Mouse (Mus musculus) embryonic stem cell, embryonic (primary cell): ENCODE measurements around the gene Oaz2.

Experiments used
- CTCF ChIA-PET, 4 experiments: fragments of 300-600 bp in 2 of 4; fragments of 350-600 bp in 2 of 4; sonication (Branson Sonifier 250); formaldehyde crosslinking; loops; one replicate each; lab custom pipeline; 2022; ENCODE audit warnings: inconsistent platforms in 2 of 4; lab: Charles Lee
- POLR2A ChIA-PET, 4 experiments: fragments of 300-600 bp in 2 of 4; fragments of 350-600 bp in 2 of 4; sonication (Branson Sonifier 250); formaldehyde crosslinking; loops; one replicate each; lab custom pipeline; 2022; ENCODE audit warnings: antibody characterized with exemption in 4 of 4, inconsistent platforms in 1 of 4; lab: Charles Lee

Oaz2 gene

DNA sequence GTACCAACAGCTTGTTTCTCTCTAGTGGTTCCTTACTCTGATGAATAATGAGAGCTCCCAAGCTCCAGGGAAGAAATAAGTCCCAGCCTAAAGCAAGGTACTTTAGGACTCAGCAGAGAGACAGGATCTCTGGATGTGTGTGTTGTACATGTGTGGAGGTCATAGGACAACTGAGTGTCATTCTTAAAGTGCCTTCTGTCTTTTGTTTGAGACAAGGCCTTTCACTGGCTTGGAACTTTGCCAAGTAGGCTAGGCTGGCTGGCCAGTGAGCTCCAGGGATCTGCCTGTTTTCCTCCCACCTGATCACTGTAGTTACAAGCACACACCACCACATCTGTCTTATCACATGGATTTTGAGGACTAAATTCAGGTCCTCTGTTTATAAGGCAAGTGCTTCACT lies 28.5 kb downstream of the Oaz2 start:
- POLR2A ChIA-PET: interaction anchor here (0.5 to 1.5 kb wide), 10 partner anchors 16 to 579 kb away, joined by 3 to 6 read pairs (median 4); no protein-coding TSS in a partner anchor
- CTCF ChIA-PET: interaction anchor here (0.5 to 1.7 kb wide), 11 partner anchors 8 to 133 kb away, joined by 3 to 9 read pairs (median 4); no protein-coding TSS in a partner anchor

DNA sequence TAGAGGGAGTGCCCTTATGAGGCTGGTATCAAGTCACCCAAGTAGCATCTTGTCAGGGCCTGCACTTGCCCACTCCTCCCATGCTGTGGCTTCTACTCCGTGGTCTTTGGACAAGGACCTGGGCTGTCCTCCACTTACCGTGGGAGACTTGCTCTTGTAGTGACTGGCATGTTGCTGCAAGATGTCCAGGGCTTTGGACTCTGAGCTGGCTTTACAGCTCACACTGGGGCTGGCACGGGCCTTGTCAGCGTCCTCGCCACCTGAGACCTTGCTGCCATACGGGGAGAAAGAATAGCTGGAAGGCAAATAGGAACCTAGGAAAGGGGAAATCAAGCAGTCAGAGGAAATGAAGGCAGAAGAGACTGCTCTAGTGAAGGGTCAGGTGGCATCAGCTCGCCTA lies 29.6 kb downstream of the Oaz2 start:
- ChIA-PET POLR2A (interaction anchor here in 2 of 4 experiments (0.5 to 1.5 kb wide), 4 partner anchors 17 to 92 kb away, joined by 3 to 6 read pairs (median 4); no protein-coding TSS in a partner anchor), CTCF (interaction anchor here in 2 of 4 experiments (0.5 to 1.3 kb wide), 3 partner anchors 21 to 99 kb away, joined by 3 to 9 read pairs (median 3); no protein-coding TSS in a partner anchor)

DNA sequence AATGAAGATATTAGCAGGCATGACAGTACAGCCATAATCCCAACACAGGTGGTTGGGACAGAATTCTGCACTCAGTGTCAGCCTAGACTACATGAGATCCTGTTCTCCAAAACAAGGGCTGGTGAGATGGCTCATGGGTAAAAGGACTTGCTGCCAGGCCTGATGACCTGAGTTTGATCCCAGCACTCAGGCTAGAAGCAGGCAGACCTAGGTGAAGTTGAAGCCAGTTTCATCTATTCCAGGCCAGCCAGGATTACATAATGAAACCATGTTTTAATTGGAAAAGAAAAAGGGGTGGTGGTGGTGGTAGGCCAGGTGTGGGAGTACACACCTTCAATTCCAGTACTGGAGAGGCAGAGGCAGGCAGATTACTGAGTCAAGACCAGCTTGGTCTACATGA lies 30.2 kb downstream of the Oaz2 start:
- ChIA-PET CTCF (interaction anchor here in 1 of 4 experiments (1.3 kb wide), 1 partner anchor 99 kb away, joined by 9 read pairs; no protein-coding TSS in a partner anchor), POLR2A (no interaction called here)

DNA sequence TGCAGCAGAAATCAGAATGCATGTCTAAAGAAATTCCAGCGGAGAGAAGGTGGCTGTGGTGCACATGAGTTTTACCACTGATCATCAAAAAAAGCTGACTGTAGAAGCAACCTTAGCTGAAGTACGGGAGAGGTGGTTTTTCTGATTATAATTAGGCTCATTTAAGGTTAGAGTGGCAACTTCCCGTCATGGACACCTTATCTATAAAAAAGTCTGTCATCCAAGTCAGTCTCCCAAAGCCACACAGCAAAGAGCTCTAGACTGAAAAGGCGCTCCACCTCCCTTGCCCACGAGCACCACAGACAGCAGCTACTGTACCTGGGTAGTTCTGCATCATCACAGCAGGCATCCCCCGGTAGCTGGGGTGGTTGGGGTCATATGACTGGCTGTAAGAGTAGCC lies 32.7 kb downstream of the Oaz2 start:
- ChIA-PET CTCF (interaction anchor here in 2 of 4 experiments (1.1 to 2.3 kb wide), 4 partner anchors 95 to 1238 kb away, joined by 3 to 10 read pairs (median 4); no protein-coding TSS in a partner anchor), POLR2A (interaction anchor here in 3 of 4 experiments (0.6 to 2.0 kb wide), 13 partner anchors 9 to 208 kb away, joined by 3 to 6 read pairs (median 4); partner anchors contain the start of genes Csnk1g1 (in 1 of the 3) and Trip4 (in 1 of the 3))

- POLR2A ChIA-PET: interaction anchor here in 2 of 4 experiments (0.8 to 2.5 kb wide), 6 partner anchors 9 to 65 kb away, joined by 3 to 13 read pairs (median 4); no protein-coding TSS in a partner anchor
- CTCF ChIA-PET: no interaction called here
Observed at GRCm38 (mm10) chr9:65702286-65702685, 34.5 kb downstream of the Oaz2 start.

DNA sequence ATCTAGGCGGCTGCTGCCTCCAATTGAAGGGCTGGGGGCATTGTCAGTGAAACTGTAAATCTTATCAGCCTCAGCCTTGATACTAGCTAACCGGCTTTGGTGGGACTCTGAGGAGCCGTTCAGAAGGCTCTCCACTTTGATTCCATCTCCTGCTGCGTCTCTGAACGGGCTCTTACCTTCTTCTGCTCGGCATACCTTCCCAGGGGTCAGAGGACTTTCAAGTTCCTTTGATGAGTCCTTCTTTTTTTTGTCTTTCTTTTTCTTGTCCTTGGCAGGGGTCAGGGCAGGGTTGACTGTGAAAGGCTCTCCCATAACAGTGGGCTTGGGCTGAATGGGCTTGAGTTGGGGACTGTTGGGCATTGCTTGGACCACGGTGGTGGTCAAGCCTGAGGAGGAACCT lies 35.4 kb downstream of the Oaz2 start:
- POLR2A ChIA-PET: interaction anchor here in 3 of 4 experiments (0.5 to 2.5 kb wide), 22 partner anchors 8 to 182 kb away, joined by 3 to 19 read pairs (median 4); no protein-coding TSS in a partner anchor
- CTCF ChIA-PET: interaction anchor here (0.7 to 2.8 kb wide), 9 partner anchors 7 to 105 kb away, joined by 3 to 9 read pairs (median 4); partner anchors contain the start of gene Oaz2 (in 1 of the 4)

GRCm38 (mm10) chr9:65703926-65704595 lies 36.3 kb downstream of the Oaz2 start:
- CTCF ChIA-PET: interaction anchor here (0.7 to 2.8 kb wide), 13 partner anchors 8 to 385 kb away, joined by 3 to 9 read pairs (median 4); partner anchors contain the start of gene Oaz2 (in 1 of the 4)
- POLR2A ChIA-PET: interaction anchor here (0.6 to 2.5 kb wide), 27 partner anchors 10 to 181 kb away, joined by 3 to 19 read pairs (median 4); no protein-coding TSS in a partner anchor

DNA sequence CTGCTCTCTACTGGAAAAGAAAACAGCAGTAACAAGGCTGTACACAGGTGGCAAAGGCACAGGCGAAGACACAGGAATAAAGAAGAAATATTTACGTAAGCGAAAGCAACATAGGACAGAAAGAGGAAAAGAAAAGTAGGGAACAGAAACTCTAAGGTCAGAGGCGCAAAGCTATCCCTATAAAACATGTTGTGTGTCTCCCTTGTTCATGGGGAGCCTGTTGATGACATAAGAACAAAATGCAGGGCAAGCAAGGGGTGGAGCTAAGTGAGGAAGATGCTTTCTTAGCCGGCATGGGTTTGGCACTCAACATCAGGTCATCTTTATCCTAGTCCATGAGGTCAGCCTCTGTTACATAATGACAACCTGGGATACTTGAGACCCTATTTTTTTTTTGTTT lies 50.4 kb downstream of the Oaz2 start:
- ChIA-PET CTCF (interaction anchor here in 1 of 4 experiments (0.8 kb wide), 1 partner anchor 113 kb away, joined by 3 read pairs; no protein-coding TSS in a partner anchor), POLR2A (interaction anchor here in 1 of 4 experiments (0.6 to 1.7 kb wide), 6 partner anchors 9 to 55 kb away, joined by 3 to 4 read pairs (median 3); no protein-coding TSS in a partner anchor)

- ChIA-PET POLR2A (interaction anchor here (0.6 to 1.5 kb wide), 7 partner anchors 8 to 910 kb away, joined by 3 to 4 read pairs (median 3); no protein-coding TSS in a partner anchor), CTCF (interaction anchor here in 2 of 4 experiments (1.0 to 1.7 kb wide), 2 partner anchors 57 to 122 kb away, joined by 3 to 4 read pairs; no protein-coding TSS in a partner anchor)
Observed at GRCm38 (mm10) chr9:65721161-65721566, 53.4 kb downstream of the Oaz2 start.

DNA sequence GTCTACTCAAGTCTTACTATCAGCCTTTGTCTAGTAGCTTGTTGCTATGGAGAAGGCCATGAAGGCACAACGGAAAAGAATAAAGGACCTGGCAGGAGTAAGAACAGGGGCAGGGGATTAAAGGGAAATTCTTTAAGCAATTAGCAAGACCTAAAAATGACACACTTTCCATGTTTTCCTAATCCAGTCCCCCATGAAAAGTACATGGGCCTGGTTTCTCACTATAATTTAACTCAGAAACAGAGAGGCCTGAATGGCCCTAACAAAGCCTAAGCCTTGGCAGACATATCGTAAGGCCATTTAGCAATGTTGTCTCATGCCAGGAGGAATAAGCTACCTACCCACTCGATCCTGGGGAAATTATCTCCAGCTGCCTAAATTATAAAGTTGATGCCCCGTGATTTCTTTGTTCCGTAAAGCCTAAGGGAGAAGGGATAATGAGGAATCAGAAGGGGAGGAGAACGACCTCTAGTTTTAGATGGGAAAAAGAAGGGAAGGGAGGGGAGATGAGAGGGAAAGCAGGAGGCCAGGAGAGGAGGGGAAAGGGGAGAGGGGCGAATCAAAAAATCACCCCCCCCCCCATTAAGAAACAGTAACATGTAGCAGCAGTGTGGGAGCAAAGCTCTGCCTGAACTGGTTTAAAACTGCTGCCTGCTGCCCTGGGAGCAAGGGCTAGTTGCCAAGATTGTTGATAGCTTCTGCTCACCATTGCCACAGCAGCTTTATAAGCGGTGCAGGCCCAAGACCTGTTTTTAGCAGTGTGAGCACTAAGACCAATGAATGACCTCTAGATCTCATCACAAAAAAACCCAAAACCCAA lies 56.9 kb downstream of the Oaz2 start:
- ChIA-PET POLR2A (interaction anchor here in 3 of 4 experiments (0.5 to 2.6 kb wide), 19 partner anchors 9 to 308 kb away, joined by 3 to 9 read pairs (median 4); no protein-coding TSS in a partner anchor), CTCF (interaction anchor here in 3 of 4 experiments (0.6 to 1.5 kb wide), 3 partner anchors 27 to 391 kb away, joined by 3 to 4 read pairs (median 3); no protein-coding TSS in a partner anchor)

- POLR2A ChIA-PET: interaction anchor here in 3 of 4 experiments (0.5 to 2.6 kb wide), 19 partner anchors 8 to 1320 kb away, joined by 3 to 9 read pairs (median 4); partner anchors contain the start of gene Mtfmt (in 1 of the 3)
- CTCF ChIA-PET: interaction anchor here in 3 of 4 experiments (0.5 to 1.5 kb wide), 5 partner anchors 27 to 390 kb away, joined by 3 to 6 read pairs (median 3); no protein-coding TSS in a partner anchor
Observed at GRCm38 (mm10) chr9:65725291-65725622, 57.5 kb downstream of the Oaz2 start.

DNA sequence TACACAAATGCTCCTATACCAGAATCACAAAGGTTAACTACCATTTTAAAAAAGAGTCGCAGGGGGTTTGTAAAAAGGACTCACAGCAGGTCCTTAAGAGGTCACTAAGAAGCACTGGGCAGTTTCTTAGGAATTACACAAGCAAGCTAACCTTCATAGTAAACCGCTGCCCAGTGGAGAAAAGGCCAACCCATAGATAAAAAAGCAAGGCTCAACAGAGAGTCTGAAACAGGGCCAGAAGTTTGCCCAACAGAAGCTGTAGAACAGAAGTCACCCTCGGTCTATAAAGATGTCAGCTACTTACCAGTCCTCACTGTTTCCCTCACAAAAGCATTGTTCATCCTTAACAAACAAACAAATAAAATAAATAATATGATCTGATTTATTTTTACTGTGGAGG lies 58.6 kb downstream of the Oaz2 start:
- ChIA-PET CTCF (interaction anchor here in 1 of 4 experiments (0.6 kb wide), 1 partner anchor 256 kb away, joined by 3 read pairs; no protein-coding TSS in a partner anchor), POLR2A (interaction anchor here in 2 of 4 experiments (1.1 to 1.5 kb wide), 5 partner anchors 8 to 34 kb away, joined by 3 read pairs; no protein-coding TSS in a partner anchor)

DNA sequence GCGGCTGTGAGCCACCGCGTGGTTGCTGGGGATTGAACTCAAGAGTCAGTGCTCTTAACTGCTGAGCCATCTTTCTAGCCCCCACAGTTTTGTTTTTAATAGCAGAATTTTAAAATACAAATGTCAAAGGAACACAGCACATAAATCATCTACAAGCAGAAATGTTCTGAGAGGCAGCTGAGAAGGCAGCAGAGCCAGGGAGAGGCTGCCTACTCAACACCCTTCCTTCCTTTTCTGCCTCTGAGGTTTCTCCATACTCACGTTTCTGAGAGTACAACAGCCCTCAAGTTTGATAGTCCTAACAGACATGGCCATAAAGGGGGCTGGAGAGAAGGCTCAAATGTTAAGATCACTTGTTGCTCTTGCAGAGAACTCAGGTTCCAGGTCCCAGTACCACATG lies 59.7 kb downstream of the Oaz2 start:
- POLR2A ChIA-PET: interaction anchor here in 2 of 4 experiments (0.6 to 1.5 kb wide), 5 partner anchors 8 to 531 kb away, joined by 3 read pairs; no protein-coding TSS in a partner anchor
- CTCF ChIA-PET: interaction anchor here in 1 of 4 experiments (0.5 kb wide), 1 partner anchor 129 kb away, joined by 3 read pairs; no protein-coding TSS in a partner anchor

- POLR2A ChIA-PET: no interaction called here
- CTCF ChIA-PET: no interaction called here
Observed at GRCm38 (mm10) chr9:65728588-65728987, 60.8 kb downstream of the Oaz2 start.

DNA sequence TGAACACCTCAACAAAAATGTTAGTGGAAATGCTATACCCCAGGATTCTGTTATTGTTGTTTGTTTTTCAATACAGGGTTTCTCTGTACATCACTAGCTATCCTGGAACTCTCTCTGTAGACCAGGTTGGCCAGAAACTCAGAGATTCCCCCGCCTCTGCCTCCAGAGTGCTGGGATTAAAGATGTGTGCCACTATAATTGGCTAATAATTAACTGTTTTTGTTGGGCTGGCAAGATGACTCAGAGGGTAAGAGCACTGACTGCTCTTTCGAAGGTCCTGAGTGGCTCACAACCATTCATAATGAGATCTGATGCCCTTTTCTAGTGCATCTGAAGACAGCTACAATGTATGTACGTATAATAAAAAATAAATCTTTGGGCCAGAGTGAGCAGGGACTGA lies 67.1 kb downstream of the Oaz2 start:
- ChIA-PET POLR2A (interaction anchor here in 2 of 4 experiments (0.7 to 1.8 kb wide), 3 partner anchors 8 to 10 kb away, joined by 3 to 8 read pairs (median 3); no protein-coding TSS in a partner anchor), CTCF (interaction anchor here in 1 of 4 experiments (0.5 kb wide), 1 partner anchor 145 kb away, joined by 3 read pairs; no protein-coding TSS in a partner anchor)
